Mouse (Mus musculus): ENCODE measurements around the gene 4930435E12Rik. TPM values are rescaled to one million over a fixed set of nuclear protein-coding genes. Genes with fewer than 3 reads are reported as not detected.
"Not testable (repeated sequence)": the region's sequence is repeated elsewhere in the genome, so short reads cannot be mapped to it uniquely, and the experiment has no call there.

4930435E12Rik gene
- not detected for total RNA-seq (2021)

GRCm38 (mm10) chr16:38828649-38829048 lies at the start of gene 4930435E12Rik:
Gene 4930435E12Rik (minus strand): TSS chr16:38828749.
- DNase-seq = no peak

GRCm38 (mm10) chr16:38874481-38874880 lies 45.9 kb upstream of the 4930435E12Rik start:
- no peak for DNase-seq

- no peak for DNase-seq
Observed at GRCm38 (mm10) chr16:38873231-38873630, 44.7 kb upstream of the 4930435E12Rik start.

GRCm38 (mm10) chr16:38864358-38864757 lies 35.8 kb upstream of the 4930435E12Rik start:
- DNase-seq = no peak

GRCm38 (mm10) chr16:38860548-38860947 lies 32.0 kb upstream of the 4930435E12Rik start:
- DNase-seq = no peak

- DNase-seq = peak; percentile 8
Observed at GRCm38 (mm10) chr16:38858120-38858749, 29.7 kb upstream of the 4930435E12Rik start.

GRCm38 (mm10) chr16:38812521-38812920 lies 16.0 kb downstream of the 4930435E12Rik start:
- peak; percentile 85 for DNase-seq

GRCm38 (mm10) chr16:38810196-38810595 lies 18.4 kb downstream of the 4930435E12Rik start:
- DNase-seq = no peak

GRCm38 (mm10) chr16:38807796-38808195 lies 20.8 kb downstream of the 4930435E12Rik start:
- DNase-seq = not testable (repeated sequence)

- no peak for DNase-seq
Observed at GRCm38 (mm10) chr16:38800091-38800490, 28.5 kb downstream of the 4930435E12Rik start, which contains the start of gene Upk1b. Gene Upk1b (minus strand): TSS chr16:38800328.

GRCm38 (mm10) chr16:38798957-38799450 lies 29.5 kb downstream of the 4930435E12Rik start:
- no peak for DNase-seq

GRCm38 (mm10) chr16:38793120-38793519 lies 35.4 kb downstream of the 4930435E12Rik start:
- peak; percentile 11 for DNase-seq

GRCm38 (mm10) chr16:38789966-38790365 lies 38.6 kb downstream of the 4930435E12Rik start:
- no peak for DNase-seq

- no peak for DNase-seq
Observed at GRCm38 (mm10) chr16:38789016-38789415, 39.5 kb downstream of the 4930435E12Rik start.

GRCm38 (mm10) chr16:38785301-38785700 lies 43.2 kb downstream of the 4930435E12Rik start:
- DNase-seq = no peak

GRCm38 (mm10) chr16:38782524-38783067 lies 46.0 kb downstream of the 4930435E12Rik start:
- DNase-seq = no peak

- no peak for DNase-seq
Observed at GRCm38 (mm10) chr16:38781946-38782345, 46.6 kb downstream of the 4930435E12Rik start.

- no peak for DNase-seq
Observed at GRCm38 (mm10) chr16:38780960-38781572, 47.5 kb downstream of the 4930435E12Rik start.

- no peak for DNase-seq
Observed at GRCm38 (mm10) chr16:38776342-38776741, 52.2 kb downstream of the 4930435E12Rik start.

GRCm38 (mm10) chr16:38774964-38775746 lies 53.4 kb downstream of the 4930435E12Rik start:
- no peak for DNase-seq

- no peak for DNase-seq
Observed at GRCm38 (mm10) chr16:38772906-38773496, 55.5 kb downstream of the 4930435E12Rik start.

- no peak for DNase-seq
Observed at GRCm38 (mm10) chr16:38771145-38771544, 57.4 kb downstream of the 4930435E12Rik start.

All from heart, postnatal 4 days (tissue).